Mouse (Mus musculus): ENCODE data around the gene Ndufs4. TPM values are rescaled to one million over a fixed set of nuclear protein-coding genes. Genes with fewer than 3 reads are reported as not detected.

Ndufs4 gene
- polyA plus RNA-seq, 1 experiment, result not detected

DNA sequence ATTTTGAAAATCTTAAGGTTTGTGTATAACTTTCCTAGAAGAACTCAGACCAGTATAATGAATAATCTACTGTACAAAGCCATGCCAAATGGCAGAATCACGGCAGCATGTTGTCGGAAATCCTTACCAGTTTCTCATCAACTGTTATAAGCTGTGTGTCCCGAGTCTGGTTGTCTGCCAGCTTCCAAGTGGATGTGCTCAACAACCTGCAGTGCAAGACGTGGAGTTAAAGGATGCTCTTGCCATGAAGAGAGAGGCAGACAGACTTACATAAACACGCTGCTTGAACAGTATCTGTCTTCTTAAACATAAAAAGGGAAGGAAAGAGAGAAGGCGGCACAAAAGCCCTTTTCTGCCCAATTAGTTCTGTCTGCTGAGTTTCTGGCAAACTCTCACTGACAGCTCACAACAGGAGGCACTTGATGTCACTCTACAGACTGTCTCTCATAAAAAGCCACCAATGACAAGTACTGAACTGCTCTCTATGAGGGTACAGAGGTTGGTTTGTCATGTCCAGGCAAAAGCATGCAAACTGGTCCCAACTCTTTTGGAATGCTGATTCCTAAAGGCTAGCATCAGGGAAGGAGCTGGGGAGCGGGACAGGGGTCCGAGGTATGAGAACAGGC lies 36.6 kb downstream of the Ndufs4 start:
- no peak for TF ChIP-seq CTCF (IDR thresholded peaks at IDR 0.05; ENCODE audit: insufficient read depth, low read depth, low read length)
- TF ChIP-seq POLR2A (IDR thresholded peaks at IDR 0.05; ENCODE audit: insufficient read depth, low read depth, low read length), result no peak
- H3K27ac ChIP-seq (ENCODE audit: insufficient read depth, low read depth, low read length), result no peak overlapping the region
- 42% methylated on average over 8 of the region's 8 CpGs for WGBS

DNA sequence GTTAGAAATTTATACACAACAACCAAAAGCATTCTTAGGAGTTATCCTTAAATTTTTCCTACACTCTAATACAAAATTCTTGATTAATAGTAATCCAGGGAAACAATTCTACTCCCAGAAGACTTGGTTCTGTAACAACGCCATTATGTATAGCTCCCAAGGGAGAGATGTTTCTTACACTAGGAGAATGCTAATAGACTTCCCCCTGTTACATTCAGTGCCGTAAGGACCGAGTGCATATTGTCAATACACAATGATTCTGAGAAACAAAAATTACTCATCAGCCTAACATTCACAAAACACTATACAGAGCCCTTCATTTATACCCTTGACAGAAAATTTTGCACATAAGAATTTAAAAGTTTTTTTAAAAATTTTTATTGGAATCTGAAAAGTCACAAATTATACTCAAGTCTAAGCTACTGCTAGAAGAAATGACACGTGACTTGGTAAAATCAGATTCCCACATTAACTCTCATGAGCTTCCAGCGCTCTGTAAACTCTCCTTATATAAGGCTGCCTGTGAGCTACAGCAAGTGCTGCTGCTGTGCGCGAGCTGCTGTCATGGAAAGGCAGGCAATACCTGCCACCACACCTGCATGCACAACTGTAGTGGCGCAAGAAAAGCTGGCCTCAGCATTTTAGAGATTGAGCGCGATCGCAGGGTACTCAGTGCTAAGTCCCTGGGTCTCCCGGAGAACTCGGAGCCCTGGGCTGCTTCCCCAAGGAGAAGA lies 42.9 kb downstream of the Ndufs4 start:
- no peak overlapping the region for H3K4me3 ChIP-seq (ENCODE audit: insufficient read depth, low read depth, low read length)
- H3K4me1 ChIP-seq (ENCODE audit: control insufficient read depth, insufficient read depth, low read length), result peaks cover 10% of the 10 kb centered on the region
- H3K27ac ChIP-seq (ENCODE audit: insufficient read depth, low read depth, low read length), result no peak overlapping the region
- WGBS, result 77% methylated on average over 13 of the region's 13 CpGs
- TF ChIP-seq CTCF (IDR thresholded peaks at IDR 0.05; ENCODE audit: insufficient read depth, low read depth, low read length) (no peak), POLR2A (IDR thresholded peaks at IDR 0.05; ENCODE audit: insufficient read depth, low read depth, low read length) (no peak)

More for the DNA sequence above, 36.6 kb downstream of the Ndufs4 start:
- Histone ChIP-seq H3K4me3 (ENCODE audit: insufficient read depth, low read depth, low read length) (no peak overlapping the region), H3K4me1 (ENCODE audit: control insufficient read depth, insufficient read depth, low read length) (peaks cover 6% of the 10 kb centered on the region)

DNA sequence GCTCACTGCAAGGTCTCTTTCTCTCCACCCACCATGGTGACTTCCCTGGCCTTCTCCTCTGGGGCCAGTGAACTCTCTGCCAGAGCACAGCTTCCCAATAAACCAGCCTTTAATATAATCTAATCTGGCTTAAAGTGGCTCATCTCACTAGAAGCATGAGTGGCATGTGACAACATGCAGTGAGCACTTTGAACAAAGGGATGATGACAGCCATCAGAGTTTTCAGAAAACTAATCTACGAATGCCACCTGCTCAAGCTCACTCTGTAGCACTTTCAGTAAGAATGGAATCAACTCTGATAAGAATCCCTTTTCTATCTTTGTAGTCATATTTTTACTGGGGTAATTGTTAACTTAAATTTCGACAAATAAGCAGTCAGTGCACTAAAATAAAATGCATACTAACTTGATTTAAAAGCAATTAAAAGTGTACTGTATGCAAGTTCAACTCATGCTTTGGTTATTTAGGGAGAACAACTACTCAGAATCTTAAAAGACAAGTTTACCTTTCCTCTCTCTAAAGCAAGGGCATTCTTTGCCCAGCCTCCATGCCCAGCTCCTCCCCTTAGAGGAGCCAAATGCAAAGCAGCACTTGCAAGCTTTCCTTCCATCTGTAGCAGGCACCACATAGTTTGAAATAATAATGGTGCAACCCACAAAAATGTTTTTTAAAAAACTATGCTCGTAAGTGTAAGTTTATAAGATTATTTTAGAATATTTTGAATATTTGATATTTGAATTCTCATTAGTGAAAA lies 43.7 kb downstream of the Ndufs4 start:
- H3K27ac ChIP-seq (ENCODE audit: insufficient read depth, low read depth, low read length), result no peak overlapping the region
- 83% methylated on average over 3 of the region's 3 CpGs for WGBS
- TF ChIP-seq CTCF (IDR thresholded peaks at IDR 0.05; ENCODE audit: insufficient read depth, low read depth, low read length) (no peak), POLR2A (IDR thresholded peaks at IDR 0.05; ENCODE audit: insufficient read depth, low read depth, low read length) (no peak)
- peaks cover 10% of the 10 kb centered on the region for H3K4me1 ChIP-seq (ENCODE audit: control insufficient read depth, insufficient read depth, low read length)
- H3K4me3 ChIP-seq (ENCODE audit: insufficient read depth, low read depth, low read length), result no peak overlapping the region

DNA sequence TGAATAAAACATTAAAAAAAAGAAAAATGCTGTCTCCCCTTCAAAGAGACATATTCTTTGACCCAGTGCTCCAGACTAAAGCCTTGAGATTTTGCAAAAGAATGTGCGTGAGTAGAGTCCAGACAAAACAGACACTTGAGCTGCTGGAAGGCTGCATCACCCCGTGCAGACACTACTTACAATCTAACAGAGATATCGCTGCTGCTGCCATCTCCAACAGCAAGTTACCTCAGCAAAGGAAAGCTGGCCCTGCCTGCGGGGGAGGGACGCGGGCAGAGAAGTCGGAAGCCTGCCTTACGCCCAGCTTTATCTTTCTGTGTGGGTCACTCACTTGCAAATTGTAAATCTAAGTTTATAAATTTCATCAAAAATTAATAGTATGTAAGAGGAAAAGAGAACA lies 45.1 kb downstream of the Ndufs4 start:
- 54% methylated on average over 8 of the region's 8 CpGs for WGBS
- Histone ChIP-seq H3K4me3 (ENCODE audit: insufficient read depth, low read depth, low read length) (no peak overlapping the region), H3K27ac (ENCODE audit: insufficient read depth, low read depth, low read length) (no peak overlapping the region), H3K4me1 (ENCODE audit: control insufficient read depth, insufficient read depth, low read length) (peaks cover 10% of the 10 kb centered on the region)
- TF ChIP-seq POLR2A (IDR thresholded peaks at IDR 0.05; ENCODE audit: insufficient read depth, low read depth, low read length) (no peak), CTCF (IDR thresholded peaks at IDR 0.05; ENCODE audit: insufficient read depth, low read depth, low read length) (no peak)

DNA sequence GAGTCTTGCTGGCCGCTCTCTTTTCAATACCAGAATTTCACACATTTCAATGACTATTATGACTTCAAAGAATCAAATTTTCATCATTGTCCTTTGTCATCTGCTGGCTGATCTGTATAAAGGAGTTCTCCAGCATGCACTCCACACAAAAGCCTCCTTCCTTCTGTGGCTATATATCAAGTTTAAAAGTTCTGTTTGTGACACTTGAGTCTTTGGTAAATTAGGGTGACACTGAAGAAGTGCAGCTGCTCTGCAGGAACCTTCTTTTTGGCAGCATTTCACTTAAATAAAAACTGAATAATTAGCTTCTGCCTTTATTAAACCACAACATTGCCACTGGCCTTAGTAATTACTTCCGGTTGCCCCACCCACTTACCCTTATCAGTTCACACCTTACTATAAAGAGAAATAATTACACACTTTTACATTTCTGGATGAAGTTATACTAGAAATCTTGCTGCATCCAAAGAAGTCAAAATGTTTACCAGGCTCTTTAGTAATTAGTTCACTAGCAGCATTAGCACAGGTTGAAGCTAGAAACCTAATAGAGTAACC lies 68.1 kb downstream of the Ndufs4 start:
- TF ChIP-seq CTCF (IDR thresholded peaks at IDR 0.05; ENCODE audit: insufficient read depth, low read depth, low read length), result no peak
- no peak for TF ChIP-seq POLR2A (IDR thresholded peaks at IDR 0.05; ENCODE audit: insufficient read depth, low read depth, low read length)
- WGBS, result 61% methylated on average over 2 of the region's 2 CpGs
- no peak overlapping the region for H3K4me3 ChIP-seq (ENCODE audit: insufficient read depth, low read depth, low read length)
- H3K27ac ChIP-seq (ENCODE audit: insufficient read depth, low read depth, low read length), result no peak overlapping the region
- no peaks in the 10 kb centered on the region for H3K4me1 ChIP-seq (ENCODE audit: control insufficient read depth, insufficient read depth, low read length)

DNA sequence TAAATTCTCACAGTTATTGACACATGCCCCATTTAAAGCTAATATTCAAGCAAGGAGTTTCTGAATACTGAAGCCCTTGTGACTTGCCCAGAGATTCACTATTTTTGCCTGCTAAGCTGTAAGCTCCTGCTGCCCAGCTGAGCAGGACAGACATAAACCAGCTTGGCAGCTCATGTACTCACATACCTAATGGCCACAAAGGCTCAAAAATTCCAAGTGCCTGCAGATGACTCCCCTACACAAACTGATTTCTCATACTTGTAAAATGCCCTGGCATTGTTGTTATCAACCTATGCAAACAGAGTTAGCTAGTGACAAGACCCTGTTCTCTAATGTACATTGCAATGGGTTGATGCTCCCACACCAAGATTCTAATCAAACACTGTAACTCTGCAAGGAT lies 68.9 kb downstream of the Ndufs4 start:
- TF ChIP-seq POLR2A (IDR thresholded peaks at IDR 0.05; ENCODE audit: insufficient read depth, low read depth, low read length) (no peak), CTCF (IDR thresholded peaks at IDR 0.05; ENCODE audit: insufficient read depth, low read depth, low read length) (no peak)
- Histone ChIP-seq H3K27ac (ENCODE audit: insufficient read depth, low read depth, low read length) (no peak overlapping the region), H3K4me3 (ENCODE audit: insufficient read depth, low read depth, low read length) (no peak overlapping the region), H3K4me1 (ENCODE audit: control insufficient read depth, insufficient read depth, low read length) (no peaks in the 10 kb centered on the region)

DNA sequence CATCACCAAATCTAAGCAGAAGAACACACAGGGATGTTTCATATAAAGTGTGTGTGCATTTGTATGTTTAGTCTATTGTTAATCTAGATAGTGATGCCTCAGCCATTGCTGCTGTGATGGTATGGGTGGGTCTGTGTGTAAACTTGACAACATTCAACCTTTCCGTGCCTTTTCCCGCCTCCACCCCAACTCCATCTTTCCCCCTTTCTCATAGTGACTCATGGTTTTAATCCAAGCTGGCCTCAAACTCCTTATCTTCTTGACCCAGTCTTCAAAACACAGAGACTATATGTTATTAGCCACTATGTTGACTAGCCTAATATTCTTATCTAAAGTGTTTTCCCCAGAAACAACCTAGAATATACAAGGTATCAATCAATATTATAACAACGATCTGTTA lies 72.7 kb downstream of the Ndufs4 start:
- Histone ChIP-seq H3K4me1 (ENCODE audit: control insufficient read depth, insufficient read depth, low read length) (no peaks in the 10 kb centered on the region), H3K27ac (ENCODE audit: insufficient read depth, low read depth, low read length) (no peak overlapping the region)
- WGBS, result 91% methylated on average over 3 of the region's 3 CpGs

DNA sequence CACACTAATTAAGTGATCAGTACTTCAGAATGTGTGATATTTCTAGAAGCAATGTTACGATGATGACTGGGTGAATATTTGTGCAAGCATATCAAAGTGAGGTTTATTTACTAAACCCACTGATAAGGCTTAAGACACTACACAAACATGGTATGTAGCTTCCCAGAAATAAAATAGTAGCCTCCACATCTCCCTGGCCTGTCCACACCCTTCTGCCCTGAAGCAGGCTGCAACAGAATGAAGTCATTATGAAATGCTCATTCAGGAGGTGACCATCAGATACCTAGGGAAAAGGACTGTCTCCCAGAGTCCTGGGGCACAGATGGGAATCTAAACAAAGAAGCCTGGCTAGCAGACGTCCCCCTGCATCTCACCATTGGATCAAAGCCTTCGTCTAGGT lies 73.1 kb downstream of the Ndufs4 start:
- TF ChIP-seq POLR2A (IDR thresholded peaks at IDR 0.05; ENCODE audit: insufficient read depth, low read depth, low read length) (no peak), CTCF (IDR thresholded peaks at IDR 0.05; ENCODE audit: insufficient read depth, low read depth, low read length) (no peak)
- H3K4me1 ChIP-seq (ENCODE audit: control insufficient read depth, insufficient read depth, low read length), result no peaks in the 10 kb centered on the region
- H3K27ac ChIP-seq (ENCODE audit: insufficient read depth, low read depth, low read length), result no peak overlapping the region
- no peak overlapping the region for H3K4me3 ChIP-seq (ENCODE audit: insufficient read depth, low read depth, low read length)
- whole genome bisulfite sequencing, result 70% methylated on average over 3 of the region's 3 CpGs

More for the DNA sequence above, 72.7 kb downstream of the Ndufs4 start:
- H3K4me3 ChIP-seq (ENCODE audit: insufficient read depth, low read depth, low read length), result no peak overlapping the region
- TF ChIP-seq POLR2A (IDR thresholded peaks at IDR 0.05; ENCODE audit: insufficient read depth, low read depth, low read length), result no peak
- TF ChIP-seq CTCF (IDR thresholded peaks at IDR 0.05; ENCODE audit: insufficient read depth, low read depth, low read length), result no peak

DNA sequence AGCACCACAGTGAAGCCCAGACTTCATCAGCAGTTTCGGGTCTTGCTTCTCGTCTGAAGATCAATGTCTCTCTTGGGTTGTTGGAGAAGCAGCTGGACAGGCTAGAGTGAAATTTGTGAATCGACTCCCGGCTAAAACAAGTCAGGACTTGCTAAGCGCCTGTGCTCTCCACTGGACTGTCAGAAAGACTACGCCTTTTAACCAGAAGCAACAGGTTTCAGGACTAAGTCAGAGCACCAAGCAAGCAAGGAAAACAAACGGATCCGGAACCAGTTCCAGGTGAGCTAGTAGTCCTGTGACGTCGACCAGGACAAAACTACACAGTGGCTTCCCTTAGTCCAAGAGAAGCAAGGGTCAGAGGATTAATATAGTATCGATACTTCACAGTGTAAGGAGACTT lies 77.5 kb downstream of the Ndufs4 start:
- no peak overlapping the region for H3K4me3 ChIP-seq (ENCODE audit: insufficient read depth, low read depth, low read length)
- 96% methylated on average over 11 of the region's 11 CpGs for WGBS
- H3K27ac ChIP-seq (ENCODE audit: insufficient read depth, low read depth, low read length), result no peak overlapping the region
- no peaks in the 10 kb centered on the region for H3K4me1 ChIP-seq (ENCODE audit: control insufficient read depth, insufficient read depth, low read length)
- no peak for TF ChIP-seq CTCF (IDR thresholded peaks at IDR 0.05; ENCODE audit: insufficient read depth, low read depth, low read length)
- no peak for TF ChIP-seq POLR2A (IDR thresholded peaks at IDR 0.05; ENCODE audit: insufficient read depth, low read depth, low read length)
